Mouse (Mus musculus): Measurements from ENCODE around the gene Commd1. TPM values are rescaled to one million over a fixed set of nuclear protein-coding genes. Genes with fewer than 3 reads are reported as not detected.

Commd1 gene
- polyA plus RNA-seq, 1 experiment, result not detected

- TF ChIP-seq POLR2A (IDR thresholded peaks at IDR 0.05; ENCODE audit: insufficient read depth, low read depth, low read length), result no peak
- Histone ChIP-seq H3K27ac (ENCODE audit: insufficient read depth, low read depth, low read length) (no peak overlapping the region), H3K4me1 (ENCODE audit: control insufficient read depth, insufficient read depth, low read length) (peaks cover 2% of the 10 kb centered on the region; the same call in 1 of the 2 replicates), H3K4me3 (ENCODE audit: insufficient read depth, low read depth, low read length) (no peak overlapping the region)
- 81% methylated on average over 2 of the region's 2 CpGs for WGBS
Measured at GRCm38 (mm10) chr11:22994271-22994670, 12.1 kb upstream of the Commd1 start.

GRCm38 (mm10) chr11:22991218-22991835, 9.1 kb upstream of the Commd1 start:
- 11% methylated on average over 14 of the region's 14 CpGs for WGBS
- Histone ChIP-seq H3K27ac (ENCODE audit: insufficient read depth, low read depth, low read length) (no peak overlapping the region), H3K4me3 (ENCODE audit: insufficient read depth, low read depth, low read length) (peak overlapping the region; percentile 28; the same call in 1 of the 2 replicates), H3K4me1 (ENCODE audit: control insufficient read depth, insufficient read depth, low read length) (peaks cover 2% of the 10 kb centered on the region; the same call in 1 of the 2 replicates)
- TF ChIP-seq CTCF (IDR thresholded peaks at IDR 0.05; ENCODE audit: insufficient read depth, low read depth, low read length), result no peak
- no peak for TF ChIP-seq POLR2A (IDR thresholded peaks at IDR 0.05; ENCODE audit: insufficient read depth, low read depth, low read length)

- H3K27ac ChIP-seq (ENCODE audit: insufficient read depth, low read depth, low read length), result peak within 1 kb of the TSS; percentile 66; the same call in 1 of the 2 replicates
- peak within 1 kb of the TSS; percentile 74 for H3K4me3 ChIP-seq (ENCODE audit: insufficient read depth, low read depth, low read length)
- H3K4me1 ChIP-seq (ENCODE audit: control insufficient read depth, insufficient read depth, low read length), result peaks cover 2% of the 10 kb centered on the region; the same call in 1 of the 2 replicates
- peak; percentile 81 for TF ChIP-seq POLR2A (IDR thresholded peaks at IDR 0.05; ENCODE audit: insufficient read depth, low read depth, low read length)
- no peak for TF ChIP-seq CTCF (IDR thresholded peaks at IDR 0.05; ENCODE audit: insufficient read depth, low read depth, low read length)
- under 1% methylated on average over 66 of the region's 66 CpGs for WGBS
Measured at GRCm38 (mm10) chr11:22990393-22991126, 8.4 kb upstream of the Commd1 start, which contains the start of gene Cct4. TSS of gene Cct4 (plus strand) at chr11:22990519.

- Histone ChIP-seq H3K27ac (ENCODE audit: insufficient read depth, low read depth, low read length) (no peak overlapping the region), H3K4me3 (ENCODE audit: insufficient read depth, low read depth, low read length) (no peak overlapping the region), H3K4me1 (ENCODE audit: control insufficient read depth, insufficient read depth, low read length) (peaks cover 2% of the 10 kb centered on the region; the same call in 1 of the 2 replicates)
- WGBS, result 42% methylated on average over 1 of the region's 1 CpGs
- TF ChIP-seq POLR2A (IDR thresholded peaks at IDR 0.05; ENCODE audit: insufficient read depth, low read depth, low read length), result no peak
- no peak for TF ChIP-seq CTCF (IDR thresholded peaks at IDR 0.05; ENCODE audit: insufficient read depth, low read depth, low read length)
Measured at GRCm38 (mm10) chr11:22989786-22990185, 7.6 kb upstream of the Commd1 start.

- no peak for TF ChIP-seq CTCF (IDR thresholded peaks at IDR 0.05; ENCODE audit: insufficient read depth, low read depth, low read length)
- TF ChIP-seq POLR2A (IDR thresholded peaks at IDR 0.05; ENCODE audit: insufficient read depth, low read depth, low read length), result no peak
- Histone ChIP-seq H3K4me1 (ENCODE audit: control insufficient read depth, insufficient read depth, low read length) (peaks cover 2% of the 10 kb centered on the region; the same call in 1 of the 2 replicates), H3K27ac (ENCODE audit: insufficient read depth, low read depth, low read length) (no peak overlapping the region), H3K4me3 (ENCODE audit: insufficient read depth, low read depth, low read length) (no peak overlapping the region)
- WGBS, result 39% methylated on average over 2 of the region's 2 CpGs
Measured at GRCm38 (mm10) chr11:22987357-22987756, 5.2 kb upstream of the Commd1 start.

- WGBS, result 87% methylated on average over 3 of the region's 3 CpGs
- TF ChIP-seq CTCF (IDR thresholded peaks at IDR 0.05; ENCODE audit: insufficient read depth, low read depth, low read length) (no peak), POLR2A (IDR thresholded peaks at IDR 0.05; ENCODE audit: insufficient read depth, low read depth, low read length) (no peak)
- H3K27ac ChIP-seq (ENCODE audit: insufficient read depth, low read depth, low read length), result no peak overlapping the region
- no peak overlapping the region for H3K4me3 ChIP-seq (ENCODE audit: insufficient read depth, low read depth, low read length)
- peaks cover 6% of the 10 kb centered on the region; the same call in 1 of the 2 replicates for H3K4me1 ChIP-seq (ENCODE audit: control insufficient read depth, insufficient read depth, low read length)
Measured at GRCm38 (mm10) chr11:22985510-22985909, 3.3 kb upstream of the Commd1 start.

- Histone ChIP-seq H3K27ac (ENCODE audit: insufficient read depth, low read depth, low read length) (no peak overlapping the region), H3K4me3 (ENCODE audit: insufficient read depth, low read depth, low read length) (no peak overlapping the region), H3K4me1 (ENCODE audit: control insufficient read depth, insufficient read depth, low read length) (peaks cover 10% of the 10 kb centered on the region; the same call in 1 of the 2 replicates)
- TF ChIP-seq CTCF (IDR thresholded peaks at IDR 0.05; ENCODE audit: insufficient read depth, low read depth, low read length), result no peak
- TF ChIP-seq POLR2A (IDR thresholded peaks at IDR 0.05; ENCODE audit: insufficient read depth, low read depth, low read length), result no peak
- WGBS, result 58% methylated on average over 6 of the region's 6 CpGs
Measured at GRCm38 (mm10) chr11:22982846-22983245, 664 bp upstream of the Commd1 start.

GRCm38 (mm10) chr11:22981543-22981950, 635 bp downstream of the Commd1 start:
- H3K4me1 ChIP-seq (ENCODE audit: control insufficient read depth, insufficient read depth, low read length), result peaks cover 10% of the 10 kb centered on the region; the same call in 1 of the 2 replicates
- no peak for TF ChIP-seq POLR2A (IDR thresholded peaks at IDR 0.05; ENCODE audit: insufficient read depth, low read depth, low read length)
- TF ChIP-seq CTCF (IDR thresholded peaks at IDR 0.05; ENCODE audit: insufficient read depth, low read depth, low read length), result no peak
- peak overlapping the region; percentile 55 for H3K27ac ChIP-seq (ENCODE audit: insufficient read depth, low read depth, low read length)
- H3K4me3 ChIP-seq (ENCODE audit: insufficient read depth, low read depth, low read length), result peak overlapping the region; percentile 59
- 2% methylated on average over 12 of the region's 12 CpGs for WGBS

- no peak for TF ChIP-seq CTCF (IDR thresholded peaks at IDR 0.05; ENCODE audit: insufficient read depth, low read depth, low read length)
- no peak for TF ChIP-seq POLR2A (IDR thresholded peaks at IDR 0.05; ENCODE audit: insufficient read depth, low read depth, low read length)
- Histone ChIP-seq H3K4me1 (ENCODE audit: control insufficient read depth, insufficient read depth, low read length) (peaks cover 10% of the 10 kb centered on the region; the same call in 1 of the 2 replicates), H3K27ac (ENCODE audit: insufficient read depth, low read depth, low read length) (no peak overlapping the region), H3K4me3 (ENCODE audit: insufficient read depth, low read depth, low read length) (peak overlapping the region; percentile 59; the same call in 1 of the 2 replicates)
- 40% methylated on average over 4 of the region's 4 CpGs for WGBS
Measured at GRCm38 (mm10) chr11:22981041-22981440, 1.1 kb downstream of the Commd1 start.

Data from olfactory bulb, adult 2 months (tissue).